Mouse (Mus musculus): ENCODE measurements around the gene Aanat.

The Aanat gene

DNA sequence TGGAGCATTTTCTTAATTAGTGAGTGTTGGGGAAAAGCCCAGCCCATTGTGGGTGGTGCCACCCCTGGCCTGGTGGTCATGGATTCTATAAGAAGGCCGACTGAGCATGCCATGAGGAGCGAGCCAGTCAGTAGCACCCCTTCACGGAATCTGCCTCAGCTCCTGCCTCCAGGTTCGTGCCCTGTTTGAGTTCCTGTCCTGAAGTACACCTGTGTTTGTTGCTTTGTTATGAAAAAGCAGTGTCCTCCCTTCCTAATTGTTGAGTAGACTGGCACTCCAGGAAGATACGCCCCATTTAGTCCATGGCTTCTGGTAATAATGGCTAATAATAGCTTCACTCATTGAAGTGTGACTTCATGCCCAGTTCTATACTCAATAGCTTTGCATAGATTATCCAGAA, at the start of gene Aanat:
TSS of gene Aanat (plus strand) at position 123 of the 400 bp plus-strand sequence.
- no peak for DNase-seq

DNA sequence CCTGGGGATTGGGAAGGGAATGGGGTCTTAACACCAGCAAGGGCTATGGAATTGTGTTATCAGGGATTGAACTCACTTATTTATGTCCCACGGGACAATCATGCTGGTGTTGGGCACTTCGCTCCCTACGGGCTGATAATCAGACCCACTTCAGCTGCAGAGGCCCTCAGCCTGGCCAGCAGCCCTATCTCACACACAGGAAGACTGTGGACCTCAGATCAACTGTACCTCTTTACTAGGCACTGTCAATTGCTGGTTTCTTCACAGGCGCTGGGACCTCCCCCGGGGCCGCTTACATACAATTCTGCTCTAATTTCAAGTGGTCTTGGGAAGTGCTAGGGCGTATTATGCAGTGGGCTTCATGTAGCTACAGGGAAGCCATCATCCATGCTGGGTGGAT, 49.5 kb upstream of the Aanat start:
- no peak for DNase-seq

DNA sequence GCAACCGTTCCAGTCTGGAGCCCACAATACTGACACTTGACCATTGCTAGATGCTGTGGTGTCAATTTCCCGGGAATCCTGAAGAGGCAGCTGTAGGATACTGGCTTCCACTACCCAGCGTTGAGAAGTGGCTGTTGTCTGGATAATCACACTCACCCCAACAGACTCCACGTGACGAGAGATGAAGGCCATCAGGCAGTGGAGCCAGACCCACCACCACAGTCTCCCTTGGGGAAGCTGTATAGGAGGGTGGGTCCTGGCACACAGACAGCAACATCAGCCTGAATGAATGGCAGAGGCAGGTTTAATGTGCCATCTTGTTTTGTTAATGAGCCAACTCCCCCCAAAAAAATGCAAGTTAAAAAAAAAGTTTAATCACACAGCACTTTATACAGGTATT, 48.8 kb upstream of the Aanat start:
- no peak for DNase-seq

DNA sequence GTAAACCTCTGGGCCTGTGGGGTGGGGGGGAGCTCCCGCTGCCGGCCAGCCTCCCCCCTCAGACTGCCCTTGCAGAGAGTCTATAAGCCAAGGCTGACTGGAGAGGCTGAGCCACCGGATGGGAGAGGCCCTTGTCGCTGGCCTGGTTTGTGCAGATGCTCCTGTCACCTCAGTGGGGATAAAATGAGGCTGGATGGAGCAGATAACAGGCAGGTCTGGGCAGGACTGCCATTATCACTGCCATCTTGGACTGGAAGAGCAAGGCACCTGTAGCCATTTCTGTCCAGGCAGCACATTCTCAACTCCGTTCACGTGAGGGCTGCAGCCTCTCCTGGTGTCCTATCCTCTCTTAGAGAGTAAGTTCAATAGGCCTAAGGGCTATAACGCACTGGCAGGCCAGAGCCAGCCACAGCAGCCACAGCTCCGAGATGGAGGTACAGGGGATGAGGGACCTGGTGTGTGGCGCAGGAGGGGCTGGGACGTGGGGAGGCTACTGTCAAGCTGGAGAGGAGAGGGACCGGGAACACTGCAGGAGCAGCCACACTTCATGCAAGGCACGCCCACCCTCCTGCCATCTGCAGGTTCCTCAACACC, 48.0 kb upstream of the Aanat start:
- DNase-seq = no peak

DNA sequence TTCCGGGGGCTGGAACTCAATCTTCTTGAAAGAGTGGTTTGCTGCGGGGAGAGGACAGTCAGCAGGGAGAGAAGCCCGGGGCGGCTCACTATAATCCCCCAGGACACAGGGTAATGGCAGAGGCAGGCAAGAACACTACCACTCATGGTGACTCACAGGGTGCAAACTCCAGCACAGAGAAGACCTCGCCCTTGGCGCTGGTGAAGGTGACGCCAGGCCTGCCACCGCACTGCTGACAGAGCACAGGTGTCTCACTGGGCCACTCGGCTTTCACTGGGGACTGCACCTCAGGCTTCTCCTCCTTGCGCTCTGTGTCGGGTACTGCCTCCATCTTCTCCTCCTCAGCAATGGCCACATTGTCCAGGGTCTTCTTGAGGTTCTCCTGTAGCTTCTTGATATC, 45.0 kb upstream of the Aanat start:
- DNase-seq = no peak

DNA sequence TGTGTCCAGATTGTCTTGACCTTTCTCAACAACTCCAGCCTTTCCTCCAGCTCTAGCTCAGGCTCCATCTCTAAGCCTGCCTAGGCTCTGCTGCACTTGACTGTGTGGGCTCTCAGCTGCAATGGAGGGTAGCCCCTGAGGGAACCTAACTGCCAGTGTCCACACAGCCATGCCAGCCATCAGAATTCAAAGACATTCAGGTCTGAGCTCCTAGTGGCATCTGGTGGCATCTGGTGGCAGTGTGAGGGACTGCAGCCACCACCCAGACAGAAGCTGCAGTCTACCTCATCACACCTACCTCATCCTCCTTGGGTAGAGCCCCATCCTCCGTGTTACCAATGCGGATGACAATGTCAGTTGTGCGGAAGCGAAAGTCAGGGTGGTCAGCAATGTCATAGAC, 43.1 kb upstream of the Aanat start:
- DNase-seq = peak in 1 of 2 experiments; percentile 24

DNA sequence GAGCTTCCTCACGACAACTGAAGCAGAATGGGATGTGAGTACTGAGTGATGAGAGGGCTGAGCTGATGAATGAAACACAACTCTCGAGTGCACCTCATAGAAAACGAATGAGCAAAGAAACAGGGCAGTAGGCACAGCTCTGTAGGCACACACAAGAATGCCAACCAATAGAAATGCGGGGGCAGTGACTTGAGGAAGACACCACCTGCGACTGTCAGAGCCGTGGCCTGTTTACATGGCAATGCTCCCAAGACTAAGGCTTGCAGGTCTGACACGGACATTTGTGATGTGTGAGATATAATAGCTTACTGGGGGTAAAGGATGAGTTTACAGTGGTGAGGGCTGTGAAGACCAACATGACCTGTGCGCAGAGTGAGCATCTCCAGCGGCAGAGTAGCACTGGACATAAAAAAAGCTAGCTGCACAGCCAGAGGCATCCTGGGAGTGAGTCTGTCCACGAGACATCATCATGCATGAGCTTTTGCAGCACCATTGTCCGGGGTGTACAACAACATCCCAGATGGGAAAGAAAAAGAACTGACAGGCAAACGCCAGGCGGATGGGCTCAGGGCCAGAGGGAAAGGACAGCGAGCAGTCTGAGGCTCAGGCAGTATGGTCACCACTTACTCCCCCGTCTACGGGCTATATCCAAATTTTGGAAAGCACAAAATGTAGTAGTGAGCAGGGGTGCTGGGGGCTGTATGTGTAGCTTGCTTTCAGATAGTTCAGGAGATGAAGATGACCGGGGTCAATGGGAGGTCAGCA, 38.8 kb upstream of the Aanat start:
- no peak for DNase-seq

DNA sequence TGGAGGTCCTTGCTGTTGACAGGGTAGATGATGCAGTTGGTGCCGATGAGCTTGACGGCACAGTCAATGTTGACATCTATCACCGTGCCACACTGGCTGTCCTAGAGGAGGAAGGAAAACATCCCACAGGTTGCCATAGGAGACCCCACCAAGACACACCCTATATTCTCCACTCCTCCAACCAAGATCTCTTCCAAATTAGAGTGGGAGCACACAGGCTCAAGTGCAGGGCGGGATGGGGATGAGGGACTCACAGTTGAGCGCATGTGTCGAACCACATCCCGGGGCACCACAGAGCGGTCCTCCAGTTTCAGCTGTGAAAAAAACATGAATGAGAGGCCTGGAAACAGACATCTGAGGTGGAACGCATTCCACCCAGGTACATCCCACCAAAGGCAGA, 37.5 kb upstream of the Aanat start:
- DNase-seq = no peak

DNA sequence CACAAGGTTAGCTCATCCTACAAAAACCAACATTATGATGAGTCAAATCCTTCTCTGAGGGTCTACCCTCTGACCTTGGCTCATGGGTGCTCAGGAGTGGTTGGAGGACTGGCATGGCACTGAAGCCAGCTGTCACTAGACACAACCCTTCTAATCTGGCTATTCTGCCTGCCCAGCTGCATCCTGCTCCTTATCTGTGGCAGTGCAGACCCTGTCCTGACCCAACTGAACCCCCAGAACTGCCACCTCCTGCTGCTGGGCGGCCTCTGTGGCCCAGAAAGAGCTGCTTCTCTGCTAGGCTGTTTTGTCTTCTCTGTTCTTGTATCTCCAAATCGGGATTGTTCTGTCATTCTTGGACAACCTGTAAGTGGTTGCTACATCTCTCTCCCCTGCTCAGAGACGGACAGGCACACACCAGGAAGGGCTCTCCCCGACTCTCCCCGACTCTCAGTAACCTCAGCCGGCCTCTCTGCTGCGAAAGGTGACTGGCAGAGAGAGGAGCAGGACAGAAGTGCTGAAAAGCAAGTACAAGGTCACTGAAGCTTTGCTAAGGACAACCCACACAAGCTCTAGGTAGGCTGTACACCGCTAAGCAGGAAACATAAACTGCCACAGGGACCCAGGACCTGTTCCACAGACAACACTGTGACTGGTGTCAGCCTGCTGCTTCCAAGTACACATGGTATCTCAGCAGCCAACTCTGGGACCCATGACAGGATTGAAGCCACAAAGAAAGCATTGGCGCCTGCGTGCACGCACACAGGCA, 36.8 kb upstream of the Aanat start:
- no peak for DNase-seq

DNA sequence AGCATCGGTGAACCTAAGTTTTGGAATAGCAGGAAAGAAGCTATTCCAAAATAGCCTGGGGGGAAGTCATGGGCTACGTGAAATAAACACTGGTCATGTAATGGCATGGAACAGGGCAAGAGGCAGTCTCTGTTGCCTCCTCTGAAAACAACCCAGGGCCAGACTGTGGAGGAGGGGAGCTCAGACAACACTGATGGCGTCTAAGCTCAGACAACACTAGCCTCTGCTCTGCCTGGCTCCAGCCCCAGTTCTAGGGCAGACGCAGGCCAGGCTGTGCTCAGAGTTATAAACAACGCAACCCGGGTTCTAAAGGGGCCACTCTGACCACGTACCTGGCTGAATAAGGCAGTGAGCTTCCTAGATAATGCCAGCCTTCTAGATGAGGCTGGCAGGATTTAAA, 35.5 kb upstream of the Aanat start:
- no peak for DNase-seq

DNA sequence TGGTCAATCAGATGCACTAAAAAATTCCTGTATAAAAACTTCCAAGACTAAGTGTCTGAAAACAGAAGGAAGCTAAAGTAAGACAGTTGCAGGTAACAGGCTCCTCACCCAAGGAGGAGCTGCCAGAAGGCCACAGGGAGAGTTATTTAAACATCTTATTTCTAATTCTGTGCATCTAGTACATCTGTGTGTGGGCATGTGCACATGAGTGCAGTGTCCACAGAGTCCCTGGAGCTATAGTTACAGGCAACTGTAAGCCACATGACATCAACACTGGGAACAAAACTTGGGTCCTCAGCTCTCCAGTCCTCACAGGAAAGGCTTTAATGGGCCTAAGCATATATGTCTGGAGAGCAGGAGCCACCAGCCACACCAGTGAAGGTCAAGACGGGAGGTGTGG, 34.0 kb upstream of the Aanat start:
- DNase-seq = no peak

DNA sequence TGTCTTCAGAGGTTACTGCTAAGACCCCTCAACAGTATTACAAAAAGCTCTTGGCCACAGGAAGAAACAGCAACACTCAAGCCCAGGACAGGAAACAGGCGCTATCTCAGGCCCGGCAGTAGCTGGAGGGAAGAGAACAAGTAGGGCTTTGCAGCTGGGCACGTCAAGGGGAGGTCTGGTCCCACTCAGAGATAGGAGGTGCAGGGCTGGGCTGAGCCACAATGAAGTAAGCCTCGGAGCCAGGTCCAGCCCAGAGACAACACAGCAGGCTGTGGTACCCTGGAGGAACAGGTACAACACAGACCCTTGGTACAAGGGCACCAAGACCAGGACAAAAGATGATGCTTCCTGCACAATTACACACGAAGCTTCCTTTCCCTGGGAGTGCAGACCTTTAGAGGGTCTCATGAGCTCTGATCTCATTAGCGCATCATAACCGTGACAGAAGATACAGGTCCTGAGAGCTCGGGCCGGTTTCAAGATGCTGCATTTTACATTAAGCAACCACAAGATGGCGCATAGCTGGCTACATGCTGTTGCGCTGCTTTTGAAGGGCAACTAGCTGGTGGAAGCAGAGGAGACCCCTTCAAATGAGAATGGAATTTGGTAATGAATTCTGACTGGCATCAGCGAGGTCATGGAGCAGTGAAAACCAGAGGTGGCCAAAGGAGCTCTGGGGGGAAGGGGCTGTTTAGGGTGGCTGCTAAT, 31.9 kb upstream of the Aanat start:
- DNase-seq = peak; percentile 29 to 37

DNA sequence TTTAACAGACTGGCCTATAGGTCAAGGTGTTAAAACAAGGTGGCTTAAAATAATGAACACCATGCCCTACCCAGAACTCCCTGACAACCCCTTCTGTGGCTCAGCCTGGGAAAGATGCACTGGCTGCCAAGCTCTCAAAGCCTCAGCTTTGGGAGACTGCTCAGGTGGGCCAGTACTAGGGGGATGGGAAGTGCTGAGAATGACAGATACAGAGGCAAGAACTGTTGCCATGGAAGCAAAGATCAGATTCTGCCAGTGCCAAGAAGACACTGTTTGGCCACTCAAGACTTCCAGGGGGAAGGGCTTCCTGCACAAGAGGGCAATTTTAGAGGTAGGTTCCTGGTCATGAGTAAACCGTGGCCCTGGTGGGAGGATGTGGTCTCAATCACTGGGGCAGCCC, 30.7 kb upstream of the Aanat start:
- DNase-seq = no peak

DNA sequence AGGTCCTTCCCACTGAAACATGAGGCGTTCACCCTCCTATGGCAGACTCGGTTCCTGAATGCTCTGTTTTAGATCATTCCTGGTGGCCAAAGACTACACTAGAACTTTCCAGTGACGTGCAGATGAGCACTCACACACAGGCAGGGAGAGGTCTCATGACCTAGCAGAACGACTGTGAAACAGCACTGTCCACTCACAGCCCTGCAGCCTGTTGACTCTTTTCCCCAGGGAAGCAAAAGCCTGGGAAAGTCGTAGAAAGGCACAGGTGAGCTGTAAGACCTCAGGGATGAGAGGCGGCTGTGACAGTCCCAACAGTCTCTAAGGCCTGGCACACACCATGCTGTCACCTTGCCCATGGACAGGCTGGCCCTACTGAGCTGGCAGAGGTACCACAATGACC, 29.9 kb upstream of the Aanat start:
- no peak for DNase-seq

DNA sequence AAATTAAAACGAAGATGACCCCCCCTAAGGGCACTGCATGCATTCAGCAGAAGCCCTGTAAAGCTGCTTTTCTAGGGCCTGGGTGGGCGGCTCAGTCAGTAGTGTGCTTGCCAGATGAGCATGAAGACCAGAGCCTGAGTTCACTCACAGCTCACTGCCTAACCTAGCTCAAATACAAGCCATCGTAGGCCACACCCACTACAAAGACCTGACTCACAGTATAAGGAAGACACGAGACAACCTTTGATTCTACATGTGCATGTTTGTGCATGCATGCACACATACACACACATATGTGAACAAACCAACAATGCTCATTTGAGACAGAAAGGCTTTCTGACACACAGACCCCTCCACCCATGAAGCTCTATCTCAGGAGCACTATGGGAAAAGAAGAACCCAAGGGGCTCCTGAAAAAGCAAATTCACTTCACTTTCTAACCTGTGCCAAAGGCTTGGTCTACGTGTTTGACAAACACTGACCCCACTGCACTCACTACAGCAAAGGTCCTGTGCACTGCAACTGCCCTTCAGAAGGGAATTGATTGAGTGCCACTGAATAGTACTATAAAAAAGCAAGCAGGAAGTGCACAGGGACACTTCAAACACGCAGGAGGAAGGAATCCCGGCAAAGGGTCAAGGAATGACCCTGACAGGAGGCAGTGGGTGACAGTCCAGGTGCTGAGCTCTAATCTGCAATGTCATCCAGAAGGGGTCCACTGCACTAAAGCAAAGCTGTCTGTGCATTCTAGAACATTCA, 20.8 kb upstream of the Aanat start:
- no peak for DNase-seq

DNA sequence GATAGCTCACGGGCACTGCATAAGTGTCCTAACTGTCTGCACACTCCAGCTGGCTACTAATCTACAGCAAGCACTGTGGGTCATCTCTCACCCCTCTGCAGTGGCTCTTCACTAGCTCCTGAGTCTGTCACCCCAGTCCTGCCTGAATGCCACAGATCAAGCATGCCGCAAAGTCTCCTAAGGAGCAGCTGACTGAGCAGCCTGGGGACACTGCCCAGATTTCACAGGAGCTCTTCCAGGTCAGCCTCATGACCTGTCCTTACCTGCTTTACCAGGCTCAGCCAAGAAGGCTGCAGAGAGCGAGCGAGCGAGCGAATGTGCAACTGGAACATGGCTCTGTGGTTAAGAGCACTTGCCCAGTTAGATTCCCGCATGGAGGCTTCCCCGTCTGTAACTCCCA, 18.7 kb upstream of the Aanat start:
- no peak for DNase-seq

DNA sequence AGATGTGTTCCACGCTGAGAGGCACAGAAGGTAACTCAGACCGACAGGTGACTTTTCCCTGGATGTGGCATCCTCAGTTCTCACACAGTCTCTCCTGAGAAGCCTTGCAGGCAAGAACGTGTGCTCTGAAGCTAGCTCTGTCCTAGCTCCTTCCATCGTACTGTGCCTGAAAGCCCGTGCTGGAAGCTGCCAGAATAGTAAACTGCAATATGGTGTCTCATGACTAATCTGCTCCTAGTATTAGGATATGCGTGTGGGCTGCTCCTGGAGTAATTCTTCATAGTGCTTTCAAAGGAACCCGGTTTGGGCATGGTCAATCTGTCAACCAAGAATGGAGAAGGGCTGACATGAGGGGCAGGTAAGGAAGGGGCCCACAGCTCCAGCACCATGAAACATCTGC, 15.4 kb upstream of the Aanat start:
- no peak for DNase-seq

DNA sequence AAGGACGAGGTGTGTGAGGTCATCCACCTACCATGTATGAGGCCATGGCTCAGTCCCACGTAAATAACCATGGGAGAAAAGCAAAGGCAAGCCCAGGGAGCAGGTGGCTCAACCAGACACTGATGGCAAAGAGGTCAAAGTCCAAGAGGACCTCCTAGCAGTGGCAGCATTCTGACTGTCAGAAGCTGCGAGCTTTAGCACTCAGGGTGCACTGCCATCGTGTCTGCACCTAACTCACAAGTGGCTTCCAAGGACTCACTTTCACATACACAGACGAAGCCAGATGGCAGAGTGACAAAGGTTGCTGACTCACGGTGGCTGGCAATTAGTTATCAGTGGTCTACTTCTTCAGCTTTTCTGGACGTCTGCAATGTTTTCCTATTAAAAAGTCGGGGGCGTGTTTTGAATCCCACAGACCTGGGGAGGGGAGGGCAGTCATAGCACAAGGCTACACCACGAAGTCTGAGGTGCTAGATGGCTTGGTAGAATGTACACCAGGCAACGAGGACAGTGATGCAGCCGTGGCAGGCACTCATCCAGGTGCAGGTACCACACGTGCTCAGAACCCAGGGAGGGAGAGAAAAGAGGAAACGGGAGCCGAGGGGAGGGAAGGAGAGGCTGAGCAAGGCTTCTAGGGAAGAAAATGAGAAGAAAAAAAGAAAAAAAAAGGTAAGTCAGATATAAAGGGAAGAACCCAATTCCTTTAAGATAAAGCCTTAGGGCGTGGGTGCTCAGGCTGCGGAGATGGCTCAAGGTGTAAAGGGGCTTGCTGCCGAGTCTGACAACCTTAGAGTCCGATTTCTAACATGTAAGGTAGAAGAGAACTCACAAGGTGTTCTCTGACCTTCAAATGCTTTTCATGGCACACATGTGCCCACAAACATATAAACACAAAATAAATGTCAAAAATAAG, 14.2 kb upstream of the Aanat start:
- DNase-seq = no peak

DNA sequence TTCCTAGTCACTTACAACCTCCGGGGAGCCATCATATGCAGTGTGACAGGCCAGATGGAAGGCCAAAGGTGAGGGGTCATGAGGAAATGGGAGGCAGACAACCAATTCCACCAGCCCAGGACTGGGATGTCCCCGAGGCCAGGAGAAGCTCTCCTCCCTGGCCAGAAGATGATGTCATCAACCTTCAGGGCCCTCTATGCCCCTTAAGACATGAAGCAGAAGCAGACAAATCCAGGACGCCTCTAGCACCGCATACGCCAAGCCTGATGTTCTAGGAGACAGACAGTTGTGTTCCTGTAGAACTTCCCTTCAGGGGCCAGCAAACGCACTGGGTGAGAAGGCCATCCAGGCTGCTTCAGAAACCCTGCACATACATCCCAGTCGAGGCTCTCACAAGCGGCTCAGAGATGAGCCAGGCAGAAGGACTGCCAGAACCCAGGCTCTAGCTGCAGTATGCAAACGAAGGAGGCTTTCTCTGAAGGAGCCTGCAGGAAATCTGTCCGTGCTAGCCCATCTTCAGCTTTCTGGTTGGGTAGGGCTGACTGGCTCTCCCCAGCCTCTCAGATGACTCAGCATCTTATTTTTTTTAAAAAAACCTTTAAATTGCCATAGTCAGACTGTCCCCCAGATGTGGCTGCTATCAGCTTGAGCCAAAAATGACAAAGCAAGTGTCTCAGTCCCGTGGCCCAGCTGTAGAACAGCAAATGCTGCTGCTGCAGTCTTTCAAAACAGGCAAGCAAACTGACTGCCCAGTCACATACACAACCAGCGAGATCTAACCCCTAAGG, 13.3 kb upstream of the Aanat start:
- no peak for DNase-seq

DNA sequence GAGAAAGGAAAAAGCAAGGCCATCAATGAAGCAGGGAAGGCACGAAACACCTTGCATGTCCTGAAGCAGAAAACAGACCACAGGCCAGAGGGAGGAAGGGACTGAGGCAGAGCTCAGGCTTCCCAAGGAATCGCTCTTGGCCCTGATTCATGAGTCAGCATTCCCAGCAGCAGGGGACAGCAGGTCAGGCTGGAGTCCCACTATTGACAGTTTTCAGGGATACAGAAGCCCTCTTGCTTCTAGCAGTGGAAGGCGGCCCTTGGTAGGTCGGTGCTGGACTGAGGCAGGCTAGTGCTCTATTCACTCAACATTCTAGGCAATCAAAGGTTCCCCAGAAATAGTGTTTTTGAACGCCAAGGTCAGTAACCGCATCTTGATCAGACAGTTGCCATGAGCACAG, 11.7 kb upstream of the Aanat start:
- DNase-seq = no peak

DNA sequence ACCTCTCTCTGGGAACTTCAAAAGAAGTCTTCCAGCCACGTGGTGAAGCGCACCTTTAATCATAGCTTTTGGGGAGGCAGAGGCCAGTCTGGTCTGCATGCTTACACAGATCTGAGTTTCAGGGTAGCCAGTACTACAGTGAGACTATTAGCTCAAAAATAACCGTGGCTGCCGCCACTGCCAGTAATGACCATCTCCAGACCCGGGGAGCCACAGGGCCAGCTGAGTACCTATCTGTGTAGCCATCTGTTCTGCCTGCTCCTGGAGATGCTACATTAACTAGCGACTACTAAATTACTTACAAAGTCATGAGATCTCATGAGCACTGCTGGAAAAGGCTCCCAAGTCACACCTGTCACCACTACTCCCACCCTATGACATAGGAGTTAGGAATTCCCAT, 11.2 kb upstream of the Aanat start:
- no peak for DNase-seq

All from thymus, postnatal 36 days (tissue).